Mouse (Mus musculus): ENCODE measurements around the gene Aldh3a2. TPM values are rescaled to one million over a fixed set of nuclear protein-coding genes. Genes with fewer than 3 reads are reported as not detected.
"Not testable (repeated sequence)": the region's sequence is repeated elsewhere in the genome, so short reads cannot be mapped to it uniquely, and the experiment has no call there.

Gene Aldh3a2
- polyA plus RNA-seq, 1 experiment from 2014 or later, result 30.2 TPM

DNA sequence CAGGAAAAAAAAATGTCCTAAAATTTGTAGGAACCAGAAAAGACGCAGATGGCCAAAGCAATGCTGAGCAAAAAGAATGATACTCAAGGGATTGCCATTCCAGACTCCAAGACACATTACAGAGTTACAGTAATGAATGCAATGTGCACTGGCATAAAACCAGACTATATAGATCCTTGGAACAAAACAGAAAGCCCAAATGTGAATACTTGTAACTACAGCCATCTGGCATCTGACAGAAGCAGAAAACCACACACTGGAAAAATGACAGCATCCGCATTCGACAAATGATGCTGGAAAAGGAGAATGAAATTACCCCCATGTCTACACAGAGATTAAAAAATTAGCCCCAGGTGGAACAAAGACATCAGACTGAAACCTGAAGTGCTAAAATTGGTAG lies 86.9 kb downstream of the Aldh3a2 start:
- no peak for ATAC-seq
- H3K9ac ChIP-seq (ENCODE audit: low read length), result no peak overlapping the region
- peak overlapping the region; percentile 48; the same call in 1 of the 2 replicates for H3K27ac ChIP-seq (ENCODE audit: low read depth, low read length)
- H3K27me3 ChIP-seq (replicated peaks; ENCODE audit: control insufficient read depth, insufficient read depth, low read length), result no peaks in the 10 kb centered on the region
- H3K36me3 ChIP-seq (ENCODE audit: control insufficient read depth, insufficient read depth, low read length), result no peaks in the 10 kb centered on the region
- no peak overlapping the region for H3K4me2 ChIP-seq (ENCODE audit: low read length)
- H3K4me3 ChIP-seq (ENCODE audit: low read depth, low read length), result no peak overlapping the region
- 81% methylated on average over 3 of the region's 3 CpGs for WGBS
- H3K9me3 ChIP-seq (replicated peaks; ENCODE audit: control insufficient read depth, low read length), result no peaks in the 10 kb centered on the region
- peak; percentile 70 for DNase-seq (ENCODE audit: low spot score)
- H3K4me1 ChIP-seq (ENCODE audit: control insufficient read depth, insufficient read depth, low read length), result peaks cover 4% of the 10 kb centered on the region; the same call in 1 of the 2 replicates

DNA sequence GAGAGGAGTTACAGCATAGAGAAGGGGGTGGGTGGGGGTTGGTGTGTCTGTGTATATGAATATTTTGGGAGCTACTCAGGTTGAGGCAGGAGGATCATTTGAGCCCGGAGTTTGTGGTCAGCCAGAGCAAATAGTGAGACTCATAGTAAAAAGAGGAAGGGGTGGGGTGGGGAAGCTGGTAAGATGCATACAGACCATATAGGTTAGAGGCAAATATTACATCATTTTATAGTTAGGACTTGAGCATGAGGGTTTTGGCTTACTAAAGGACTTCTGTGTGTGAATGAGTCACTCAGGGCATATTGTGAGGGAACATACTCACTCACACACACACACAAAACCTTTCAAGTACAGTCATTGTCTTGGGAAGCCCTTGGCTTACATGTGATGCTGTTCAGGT lies 90.9 kb downstream of the Aldh3a2 start:
- DNase-seq (ENCODE audit: low spot score), result no peak

DNA sequence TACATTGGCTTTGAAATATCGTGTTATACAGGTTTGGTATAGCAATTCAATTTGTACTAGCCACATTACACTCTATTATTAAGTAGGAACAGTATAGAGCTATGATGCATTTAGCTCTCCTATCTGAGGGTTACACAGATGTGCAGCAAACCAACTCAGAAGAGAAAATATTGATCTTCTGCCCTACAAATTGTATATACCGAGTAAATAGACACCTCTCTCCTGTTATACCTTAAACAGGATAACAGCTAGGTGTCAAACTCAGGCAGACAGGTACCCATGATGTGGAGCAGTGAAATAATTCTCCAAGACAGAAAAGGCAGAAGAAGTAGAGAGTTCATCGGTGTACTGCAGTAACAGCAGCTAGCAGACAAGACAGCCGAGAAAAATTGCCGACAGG lies 91.5 kb downstream of the Aldh3a2 start:
- H3K27me3 ChIP-seq (replicated peaks; ENCODE audit: control insufficient read depth, insufficient read depth, low read length), result no peaks in the 10 kb centered on the region
- 72% methylated on average over 5 of the region's 5 CpGs for WGBS
- H3K9ac ChIP-seq (ENCODE audit: low read length), result no peak overlapping the region
- peak overlapping the region; percentile 98 for H3K27ac ChIP-seq (ENCODE audit: low read depth, low read length)
- H3K9me3 ChIP-seq (replicated peaks; ENCODE audit: control insufficient read depth, low read length), result no peaks in the 10 kb centered on the region
- DNase-seq (ENCODE audit: low spot score) (no peak), ATAC-seq (no peak)
- no peaks in the 10 kb centered on the region for H3K36me3 ChIP-seq (ENCODE audit: control insufficient read depth, insufficient read depth, low read length)
- peaks cover 21% of the 10 kb centered on the region for H3K4me1 ChIP-seq (ENCODE audit: control insufficient read depth, insufficient read depth, low read length)
- H3K4me3 ChIP-seq (ENCODE audit: low read depth, low read length), result peak overlapping the region; percentile 96
- H3K4me2 ChIP-seq (ENCODE audit: low read length), result peak overlapping the region; percentile 42

More for the DNA sequence above, 90.9 kb downstream of the Aldh3a2 start:
- Histone ChIP-seq H3K9me3 (replicated peaks; ENCODE audit: control insufficient read depth, low read length) (no peaks in the 10 kb centered on the region), H3K9ac (ENCODE audit: low read length) (no peak overlapping the region), H3K4me2 (ENCODE audit: low read length) (0 out of 2 replicates have a peak overlapping the region, but pooled peaks have one; percentile 42), H3K4me1 (ENCODE audit: control insufficient read depth, insufficient read depth, low read length) (peaks cover 19% of the 10 kb centered on the region), H3K27me3 (replicated peaks; ENCODE audit: control insufficient read depth, insufficient read depth, low read length) (no peaks in the 10 kb centered on the region), H3K4me3 (ENCODE audit: low read depth, low read length) (no peak overlapping the region), H3K27ac (ENCODE audit: low read depth, low read length) (no peak overlapping the region), H3K36me3 (ENCODE audit: control insufficient read depth, insufficient read depth, low read length) (no peaks in the 10 kb centered on the region)
- WGBS, result 86% methylated on average over 1 of the region's 1 CpGs
- ATAC-seq, result no peak

DNA sequence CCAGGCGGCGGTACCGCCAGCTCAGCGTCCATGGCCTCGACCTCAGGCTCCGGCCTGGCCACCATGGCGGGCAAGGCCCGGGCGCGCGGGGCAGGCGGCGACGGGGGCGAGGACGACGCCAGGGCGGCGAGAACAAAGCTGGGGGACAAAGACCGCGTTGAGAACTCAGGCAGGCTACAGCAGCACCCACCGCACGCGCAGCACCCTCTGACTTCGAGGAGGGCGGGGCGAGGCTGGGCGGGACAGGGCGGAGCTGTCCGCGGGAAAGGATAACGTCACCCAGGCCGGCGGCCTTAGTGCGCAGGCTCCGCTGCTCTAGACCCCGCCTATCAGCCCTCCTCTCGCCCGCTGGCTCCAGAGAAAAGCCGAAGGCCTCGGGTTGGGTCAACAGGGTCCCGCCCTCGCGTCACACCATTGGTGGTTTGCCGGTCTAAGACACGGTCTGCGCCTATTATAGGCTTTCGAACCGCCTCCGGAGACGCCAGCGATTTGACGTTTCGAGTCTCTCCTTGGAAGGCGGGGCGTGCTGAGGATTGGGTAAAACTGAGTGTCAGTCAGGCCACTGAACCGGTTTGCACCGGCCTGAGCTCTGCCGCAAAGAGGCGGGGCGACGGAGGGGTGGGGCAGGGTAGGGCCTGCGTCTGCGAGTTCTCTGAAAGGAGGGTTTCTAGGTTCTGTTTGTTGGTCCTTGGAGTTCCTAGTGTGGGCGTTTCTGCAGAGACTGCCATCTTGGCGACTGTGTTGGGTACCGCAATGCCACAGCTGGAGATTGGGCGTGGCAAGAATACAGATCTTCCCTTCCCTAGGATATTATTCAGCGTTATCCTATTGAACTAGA lies 92.2 kb downstream of the Aldh3a2 start, which contains the start of gene Usp22:
Gene Usp22 (minus strand): TSS at position 235 of the 838 bp plus-strand sequence.
- under 1% methylated on average over 66 of the region's 69 CpGs for WGBS

DNA sequence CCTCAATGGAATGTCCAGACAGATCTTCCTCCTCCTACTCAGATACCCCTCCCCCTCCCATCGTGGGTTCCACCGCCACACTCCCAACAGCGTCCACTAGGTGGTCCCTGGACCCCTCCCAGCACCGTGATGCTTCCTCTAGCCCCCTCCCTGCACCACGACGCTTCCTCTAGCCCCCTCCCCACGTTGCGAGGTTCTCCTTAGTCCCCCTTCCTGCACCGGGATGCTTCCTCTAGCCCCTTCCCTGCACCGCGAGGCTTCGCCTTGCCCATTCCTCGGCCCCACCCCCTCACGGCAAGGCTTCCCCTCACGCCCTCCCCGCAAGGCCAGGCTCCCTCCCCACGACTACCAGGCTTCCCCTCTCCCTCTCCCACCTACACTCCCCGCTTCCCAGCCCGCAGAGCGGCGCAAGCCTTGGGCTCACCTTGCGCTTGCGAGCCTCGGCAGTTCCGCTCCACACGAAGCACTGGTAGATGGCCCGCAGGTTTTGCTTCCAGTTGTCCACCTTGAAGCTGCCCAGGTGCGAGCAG lies 92.9 kb downstream of the Aldh3a2 start:
- Histone ChIP-seq H3K4me3 (ENCODE audit: low read depth, low read length) (peak overlapping the region; percentile 96), H3K9me3 (replicated peaks; ENCODE audit: control insufficient read depth, low read length) (no peaks in the 10 kb centered on the region), H3K36me3 (ENCODE audit: control insufficient read depth, insufficient read depth, low read length) (no peaks in the 10 kb centered on the region), H3K4me1 (ENCODE audit: control insufficient read depth, insufficient read depth, low read length) (peaks cover 31% of the 10 kb centered on the region), H3K4me2 (ENCODE audit: low read length) (peak overlapping the region; percentile 64), H3K27ac (ENCODE audit: low read depth, low read length) (peak overlapping the region; percentile 98), H3K9ac (ENCODE audit: low read length) (peak overlapping the region; percentile 100), H3K27me3 (replicated peaks; ENCODE audit: control insufficient read depth, insufficient read depth, low read length) (no peaks in the 10 kb centered on the region)
- WGBS, result 1% methylated on average over 28 of the region's 28 CpGs
- peak; percentile 43 for ATAC-seq
- DNase-seq (ENCODE audit: low spot score), result peak; percentile 83

More for the DNA sequence above, 92.2 kb downstream of the Aldh3a2 start, which contains the start of gene Usp22:
- H3K36me3 ChIP-seq (ENCODE audit: control insufficient read depth, insufficient read depth, low read length), result no peaks in the 10 kb centered on the region
- peaks cover 27% of the 10 kb centered on the region for H3K4me1 ChIP-seq (ENCODE audit: control insufficient read depth, insufficient read depth, low read length)
- H3K9ac ChIP-seq (ENCODE audit: low read length), result peak within 1 kb of the TSS; percentile 100
- H3K27me3 ChIP-seq (replicated peaks; ENCODE audit: control insufficient read depth, insufficient read depth, low read length), result no peaks in the 10 kb centered on the region
- H3K4me3 ChIP-seq (ENCODE audit: low read depth, low read length), result peak within 1 kb of the TSS; percentile 96
- H3K4me2 ChIP-seq (ENCODE audit: low read length), result peak within 1 kb of the TSS; percentile 64
- no peaks in the 10 kb centered on the region for H3K9me3 ChIP-seq (replicated peaks; ENCODE audit: control insufficient read depth, low read length)
- H3K27ac ChIP-seq (ENCODE audit: low read depth, low read length), result peak within 1 kb of the TSS; percentile 98
- DNase-seq (ENCODE audit: low spot score) (peak; percentile 100), ATAC-seq (peak; percentile 96)

DNA sequence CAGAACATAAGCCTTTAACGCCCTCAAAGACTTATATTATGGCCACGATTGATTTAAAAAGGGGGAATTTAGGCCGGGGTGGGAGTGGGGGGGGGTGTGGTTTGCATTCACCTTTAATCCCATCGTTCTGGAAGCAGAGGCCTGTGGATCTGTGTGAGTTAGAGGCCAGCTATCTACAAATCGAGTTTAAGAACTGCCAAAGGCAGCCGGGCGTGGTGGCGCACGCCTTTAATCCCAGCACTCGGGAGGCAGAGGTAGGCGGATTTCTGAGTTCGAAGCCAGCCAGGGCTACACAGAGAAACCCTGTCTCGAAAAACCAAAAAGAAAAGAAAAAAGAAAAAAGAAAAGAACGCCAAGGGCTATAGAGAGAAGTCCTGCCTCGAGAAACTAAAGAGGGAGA lies 93.8 kb downstream of the Aldh3a2 start:
- peaks cover 35% of the 10 kb centered on the region for H3K4me1 ChIP-seq (ENCODE audit: control insufficient read depth, insufficient read depth, low read length)
- H3K4me3 ChIP-seq (ENCODE audit: low read depth, low read length), result peak overlapping the region; percentile 96
- 16% methylated on average over 15 of the region's 15 CpGs for WGBS
- H3K9ac ChIP-seq (ENCODE audit: low read length), result peak overlapping the region; percentile 100
- not testable (repeated sequence) for ATAC-seq; H3K36me3 ChIP-seq (ENCODE audit: control insufficient read depth, insufficient read depth, low read length); H3K9me3 ChIP-seq (replicated peaks; ENCODE audit: control insufficient read depth, low read length); H3K27me3 ChIP-seq (replicated peaks; ENCODE audit: control insufficient read depth, insufficient read depth, low read length); DNase-seq (ENCODE audit: low spot score); H3K27ac ChIP-seq (ENCODE audit: low read depth, low read length)
- peak overlapping the region; percentile 64 for H3K4me2 ChIP-seq (ENCODE audit: low read length)

Other genes starting within 250 kb of the Aldh3a2 start
- gene Kcnj12, start 244.9 kb downstream of the Aldh3a2 start, polyA plus RNA-seq (2014; fragmentation: Nextera tagmentation; extraction: Ambion mirVana), result 1.0 and 1.4 TPM in 2 replicates
- gene Tnfrsf13b, start 140.7 kb downstream of the Aldh3a2 start, polyA plus RNA-seq (2014; fragmentation: Nextera tagmentation; extraction: Ambion mirVana), result 1.1 and 1.2 TPM in 2 replicates
- gene Usp22, start 92.4 kb downstream of the Aldh3a2 start, polyA plus RNA-seq (2014; fragmentation: Nextera tagmentation; extraction: Ambion mirVana), result 359 and 455 TPM in 2 replicates
- not detected in 2 replicates for gene Aldh3a1, start 59.9 kb downstream of the Aldh3a2 start, polyA plus RNA-seq (2014; fragmentation: Nextera tagmentation; extraction: Ambion mirVana)
- not detected in 2 replicates for gene Slc47a2, start 75.4 kb upstream of the Aldh3a2 start, polyA plus RNA-seq (2014; fragmentation: Nextera tagmentation; extraction: Ambion mirVana)
- 0.14 TPM in 1 of 2 replicates, not detected in the other for gene Slc47a1, start 110.9 kb upstream of the Aldh3a2 start, polyA plus RNA-seq (2014; fragmentation: Nextera tagmentation; extraction: Ambion mirVana)
- 6.9 and 10.3 TPM in 2 replicates for gene Rnf112, start 186.7 kb upstream of the Aldh3a2 start, polyA plus RNA-seq (2014; fragmentation: Nextera tagmentation; extraction: Ambion mirVana)
- 51.6 and 65.7 TPM in 2 replicates for gene Mfap4, start 218.0 kb upstream of the Aldh3a2 start, polyA plus RNA-seq (2014; fragmentation: Nextera tagmentation; extraction: Ambion mirVana)
- gene Mapk7, start 226.9 kb upstream of the Aldh3a2 start, polyA plus RNA-seq (2014; fragmentation: Nextera tagmentation; extraction: Ambion mirVana), result 59.0 and 75.8 TPM in 2 replicates
- gene B9d1, start 237.7 kb upstream of the Aldh3a2 start, polyA plus RNA-seq (2014; fragmentation: Nextera tagmentation; extraction: Ambion mirVana), result 38.9 and 55.5 TPM in 2 replicates